Mouse (Mus musculus): ENCODE measurements around the gene Bhlhe40.

Gene Bhlhe40

DNA sequence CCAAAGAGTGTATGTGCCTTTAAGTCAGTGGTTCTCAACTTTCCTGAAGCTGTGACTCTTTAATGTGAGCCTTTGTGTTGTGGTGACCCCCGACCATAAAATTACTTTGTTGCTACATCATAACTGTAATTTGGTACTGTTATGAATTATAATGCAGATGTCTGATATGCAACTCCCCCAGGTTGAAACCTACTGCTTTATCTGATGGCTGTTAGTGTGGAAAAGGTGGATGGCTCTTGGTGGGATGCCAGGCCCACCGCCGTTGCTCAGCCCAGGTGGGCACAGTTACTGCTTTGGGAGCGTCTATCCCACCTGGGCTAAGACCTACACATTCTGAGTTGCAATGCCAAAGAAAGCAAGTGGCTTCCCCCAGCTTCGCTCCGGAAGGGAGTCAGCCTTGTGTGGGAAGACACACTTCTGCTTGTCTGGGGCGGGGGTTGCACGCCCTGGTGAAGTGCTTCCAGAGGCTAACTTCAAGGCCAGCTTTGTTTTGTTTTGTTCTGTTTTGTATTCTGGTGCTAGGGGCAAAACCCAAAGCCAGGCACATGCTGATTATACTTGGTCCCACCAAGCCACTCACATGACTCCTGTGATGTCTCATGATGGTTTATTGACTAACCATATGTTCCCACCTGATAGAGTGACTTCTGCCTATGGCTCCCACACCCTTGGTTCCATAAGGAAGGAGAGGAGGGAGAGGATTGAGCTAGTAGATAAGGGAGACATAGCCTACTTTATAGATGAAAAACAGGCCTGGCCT, 34.7 kb downstream of the Bhlhe40 start:
- DNase-seq: no peak

GRCm38 (mm10) chr6:108695844-108696821, 35.7 kb downstream of the Bhlhe40 start:
- no peak for DNase-seq

DNA sequence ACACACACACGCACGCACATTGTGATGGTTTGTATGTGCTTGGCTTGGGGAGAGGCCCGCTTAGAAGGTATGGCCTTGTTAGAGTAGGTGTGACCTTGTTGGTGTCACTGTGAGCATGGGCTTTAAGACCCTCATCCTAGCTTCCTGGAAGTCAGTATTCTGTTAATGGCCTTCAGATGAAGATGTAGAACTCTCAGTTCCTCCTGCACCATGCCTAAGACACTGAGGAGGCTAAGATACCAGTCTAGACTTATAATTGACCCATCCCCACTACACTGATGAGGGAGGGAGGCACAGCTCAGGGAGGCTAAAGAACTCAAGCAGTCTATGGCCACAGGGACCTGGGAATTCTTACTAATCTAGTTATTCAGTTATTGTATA, 36.4 kb downstream of the Bhlhe40 start:
- no peak for DNase-seq

GRCm38 (mm10) chr6:108697345-108697744, 36.9 kb downstream of the Bhlhe40 start:
- DNase-seq: no peak

- no peak for DNase-seq
Observed at GRCm38 (mm10) chr6:108698343-108698870, 38.0 kb downstream of the Bhlhe40 start.

- DNase-seq: no peak
Observed at GRCm38 (mm10) chr6:108699679-108700078, 39.2 kb downstream of the Bhlhe40 start.

GRCm38 (mm10) chr6:108700638-108701343, 40.4 kb downstream of the Bhlhe40 start:
- no peak for DNase-seq

DNA sequence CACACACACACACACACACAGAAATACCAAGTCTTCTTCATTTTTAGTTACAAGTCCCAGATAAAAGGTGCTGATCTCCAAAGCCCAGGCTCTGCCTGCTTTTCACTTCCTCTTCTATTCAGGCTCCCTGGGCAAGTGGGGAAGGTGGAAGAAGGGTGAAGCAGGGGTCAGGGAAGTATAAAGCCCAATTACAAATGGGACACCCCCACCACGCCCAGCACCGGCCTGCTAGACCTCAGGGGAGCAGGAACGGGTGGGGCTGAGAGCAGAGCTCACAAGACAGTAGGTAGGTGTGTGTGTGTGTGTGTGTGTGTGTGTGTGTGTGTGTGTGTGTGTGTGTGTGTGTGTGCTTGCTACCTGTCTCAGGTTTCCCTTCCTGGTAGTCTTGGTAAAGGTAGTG, 42.2 kb downstream of the Bhlhe40 start:
- no peak for DNase-seq

GRCm38 (mm10) chr6:108703085-108703484, 42.7 kb downstream of the Bhlhe40 start:
- DNase-seq: no peak

GRCm38 (mm10) chr6:108704316-108705080, 44.1 kb downstream of the Bhlhe40 start:
- DNase-seq: no peak

DNA sequence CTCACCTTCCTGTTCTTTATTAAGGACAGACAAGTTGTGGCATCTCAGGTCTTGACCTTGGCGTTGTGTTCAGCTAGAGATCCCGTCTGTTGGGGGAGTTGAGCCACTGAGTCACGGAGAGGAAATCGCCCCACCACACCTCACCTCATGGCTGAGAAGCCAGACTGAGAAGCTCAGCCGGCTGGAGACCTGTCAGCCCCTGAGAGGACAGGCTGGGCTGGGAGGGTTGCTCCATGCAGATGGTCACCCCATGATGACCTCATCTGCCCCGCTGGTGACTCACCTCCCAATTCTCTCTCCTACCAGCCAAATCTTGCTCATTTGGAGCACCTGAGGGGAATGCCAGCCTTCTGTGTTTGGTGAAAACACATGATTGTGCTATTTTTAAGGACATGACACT, 45.5 kb downstream of the Bhlhe40 start:
- no peak for DNase-seq

DNA sequence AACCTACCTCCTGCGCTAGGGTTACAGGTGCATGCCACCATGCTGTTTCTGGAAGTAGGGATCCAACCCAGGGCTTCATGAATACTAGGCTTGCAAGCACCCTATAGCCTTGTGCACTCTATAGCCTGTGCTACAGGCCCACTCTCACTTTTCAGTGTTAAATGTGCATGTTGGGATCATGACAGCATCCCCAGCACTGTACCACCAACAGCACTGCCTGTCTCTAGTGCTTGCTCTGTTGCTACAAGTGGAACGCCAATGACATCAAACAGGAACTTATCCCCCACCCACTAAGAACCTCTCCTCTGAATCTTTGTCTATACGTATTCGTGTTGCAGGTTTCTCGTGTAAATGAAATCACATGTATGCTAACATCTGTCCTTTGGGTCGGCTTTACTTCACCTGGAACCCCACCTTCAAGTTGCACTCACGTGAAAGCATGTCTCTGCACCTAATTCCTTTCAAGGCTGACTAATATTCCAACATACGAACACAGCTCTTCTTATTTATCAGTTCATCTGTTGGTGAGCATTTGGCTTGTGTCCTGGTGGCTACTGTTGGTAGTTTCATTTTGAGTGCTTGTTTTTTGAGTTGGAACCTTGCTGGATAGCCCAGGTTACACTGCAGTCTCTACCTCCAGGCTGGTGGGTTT, 46.7 kb downstream of the Bhlhe40 start:
- no peak for DNase-seq

GRCm38 (mm10) chr6:108709131-108709470, 48.7 kb downstream of the Bhlhe40 start:
- no peak for DNase-seq

GRCm38 (mm10) chr6:108709471-108710231, 49.2 kb downstream of the Bhlhe40 start:
- DNase-seq: peak; percentile 85

DNA sequence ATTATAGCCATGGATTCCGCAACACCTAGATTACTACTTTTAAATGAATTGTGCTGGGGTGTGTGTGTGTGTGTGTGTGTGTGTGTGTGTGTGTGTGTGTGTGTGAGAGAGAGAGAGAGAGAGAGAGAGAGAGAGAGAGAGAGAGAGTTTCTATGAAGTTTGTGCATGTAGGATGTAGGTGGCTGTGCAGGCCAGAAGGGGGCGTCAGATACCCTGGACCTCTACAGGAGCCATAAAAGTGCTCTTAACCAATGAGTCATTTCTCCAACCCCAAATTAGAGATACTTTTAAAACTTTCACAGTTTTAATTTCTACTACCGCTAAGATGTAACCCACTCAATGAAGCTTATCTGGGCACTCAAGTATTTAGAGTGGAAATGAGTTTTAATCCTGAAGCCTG, 50.2 kb downstream of the Bhlhe40 start:
- no peak for DNase-seq

DNA sequence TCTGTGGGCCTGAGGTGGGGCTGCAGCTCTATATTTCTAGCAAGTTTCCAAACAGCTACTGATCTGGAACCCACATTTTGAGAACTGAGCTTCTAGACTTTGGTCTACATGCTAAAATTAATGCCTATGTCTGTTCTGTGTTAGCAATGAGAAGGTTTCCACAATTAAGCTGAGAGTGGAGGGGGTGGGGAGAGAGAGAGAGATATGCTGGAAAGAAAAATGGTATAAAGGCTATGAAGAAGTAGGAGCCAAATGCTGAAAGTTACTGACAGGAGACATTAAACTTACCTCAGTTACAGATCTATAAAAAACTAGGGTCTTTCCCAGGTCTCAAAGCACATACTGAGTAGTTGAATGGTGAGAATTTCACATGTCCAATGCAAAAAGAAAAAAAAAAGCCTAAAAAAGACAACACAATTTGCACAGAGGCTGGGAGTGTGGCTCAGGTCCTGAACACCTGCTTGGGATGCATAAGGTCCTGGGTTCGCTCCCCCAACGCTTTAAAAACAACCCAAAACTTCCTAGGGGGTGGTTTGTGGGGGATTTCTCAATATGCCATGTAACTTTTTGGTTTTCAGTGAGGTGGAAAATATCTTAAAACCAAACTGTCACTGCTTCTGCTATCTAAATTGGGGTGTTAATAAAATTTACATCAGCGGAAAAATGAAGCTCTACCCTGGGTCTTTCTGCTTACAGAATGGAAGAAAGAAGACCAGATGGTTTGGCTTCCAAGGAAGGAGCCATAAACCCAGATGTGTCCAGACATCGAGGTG, 50.9 kb downstream of the Bhlhe40 start:
- no peak for DNase-seq

DNA sequence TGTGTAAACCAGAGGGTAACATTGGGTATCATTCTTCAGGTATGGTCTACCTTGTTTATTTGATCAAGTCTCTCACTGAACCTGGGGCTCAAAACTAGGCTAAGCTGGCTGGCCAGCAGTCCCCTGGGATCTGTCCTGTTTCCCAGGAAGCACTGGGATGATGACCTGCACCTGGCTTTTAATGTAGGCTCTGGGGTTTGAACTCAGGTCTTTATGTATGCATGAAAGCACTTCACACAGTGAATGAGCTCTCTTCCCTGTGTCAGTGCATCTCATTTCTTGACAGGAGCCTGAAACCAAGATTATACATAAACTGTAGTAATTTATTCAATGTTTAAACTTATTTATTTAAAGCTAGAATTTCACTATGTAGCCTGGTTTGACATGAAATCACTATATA, 51.7 kb downstream of the Bhlhe40 start:
- DNase-seq: no peak

DNA sequence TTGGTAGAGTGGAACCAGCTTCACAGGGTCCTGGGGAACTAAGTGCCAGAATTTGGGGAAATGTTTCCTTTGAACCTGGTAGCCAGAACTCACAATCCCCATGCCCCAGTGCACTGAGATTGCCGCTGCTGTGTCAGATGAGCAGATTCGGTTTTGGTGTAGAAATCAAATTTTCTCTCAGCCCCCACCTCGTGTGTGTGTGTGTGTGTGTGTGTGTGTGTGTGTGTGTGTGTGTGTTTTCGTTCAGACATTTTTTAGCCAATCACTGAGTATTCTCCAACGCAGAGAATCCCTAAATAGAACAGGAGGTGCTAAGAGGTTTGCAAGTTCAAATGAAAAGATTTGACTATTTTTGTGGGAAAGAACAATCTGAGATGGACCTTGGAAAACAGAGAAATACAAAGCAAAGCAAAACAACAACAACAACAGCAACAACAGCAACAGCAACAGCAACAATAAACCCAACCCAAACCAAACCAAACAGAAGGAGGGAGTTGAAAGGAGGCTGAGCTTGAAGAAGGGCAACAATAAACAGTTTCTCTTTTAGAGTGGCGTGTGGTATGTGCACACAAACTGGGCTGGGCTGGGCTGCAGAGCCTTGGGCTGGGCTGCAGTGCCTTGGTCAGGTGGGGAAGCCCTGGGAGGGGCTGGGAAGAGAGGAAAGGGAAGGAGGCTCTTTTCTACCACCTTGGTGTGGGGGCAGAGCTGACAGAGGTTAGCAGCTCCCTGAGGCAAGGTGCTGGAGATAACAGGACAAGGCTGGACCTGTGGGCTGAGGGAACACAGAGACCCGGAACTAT, 52.9 kb downstream of the Bhlhe40 start:
- DNase-seq: no peak
